In genomic region chr17:42977766-42978165, GRCm38 (mm10) we compare ENCODE assay signal across 15 mouse cellular contexts.
"Had no signal": no experiment of that assay in that cellular context is flagged by ENCODE, and none has a peak within 500 bp of the region (broad histone marks: within the 10 kb centered on the region; RNA-seq: fewer than 3 reads in every experiment).

No protein-coding gene starts in this region.

- H3K4me1 ChIP-seq: liver, embryonic 13.5 days; megakaryocyte, embryonic 14.5 days had no signal

- H3K9me3 ChIP-seq: limb, embryonic 12.5 days; liver, embryonic 13.5 days; lung, embryonic 15.5 days; midbrain, embryonic 12.5 days; stomach, embryonic 15.5 days had no signal

- H3K36me3 ChIP-seq: limb, embryonic 12.5 days; liver, embryonic 13.5 days; lung, embryonic 15.5 days; midbrain, embryonic 12.5 days; stomach, embryonic 15.5 days had no signal

- H3K9ac ChIP-seq: limb, embryonic 12.5 days; liver, embryonic 13.5 days; liver, postnatal 0 days; lung, embryonic 15.5 days; midbrain, embryonic 12.5 days; stomach, embryonic 15.5 days had no signal

- H3K4me3 ChIP-seq: limb, embryonic 12.5 days; liver, embryonic 13.5 days; lung, embryonic 15.5 days; megakaryocyte, embryonic 14.5 days; midbrain, embryonic 12.5 days; stomach, embryonic 15.5 days had no signal

- H3K27me3 ChIP-seq: limb, embryonic 12.5 days; liver, embryonic 13.5 days; lung, embryonic 15.5 days; megakaryocyte, embryonic 14.5 days; midbrain, embryonic 12.5 days; stomach, embryonic 15.5 days had no signal

- ATAC-seq: intestine, postnatal 0 days; liver, postnatal 0 days had no signal

- H3K27ac ChIP-seq: limb, embryonic 12.5 days; liver, embryonic 13.5 days; lung, embryonic 15.5 days; macrophage; midbrain, embryonic 12.5 days; stomach, embryonic 15.5 days had no signal

- H3K4me2 ChIP-seq: limb, embryonic 12.5 days; liver, embryonic 13.5 days; lung, embryonic 15.5 days; midbrain, embryonic 12.5 days; stomach, embryonic 15.5 days had no signal

- DNase-seq: kidney, adult 8-10 months; kidney, postnatal 25 days; liver; liver, embryonic 13.5 days; liver, postnatal 0 days; lung, postnatal 14 days; thymus, adult 2 months; thymus, postnatal 25 days had no signal
